Mouse (Mus musculus) liver, adult 2 months (tissue): ENCODE data around the gene Uqcr11. TPM values are rescaled to one million over a fixed set of nuclear protein-coding genes. Genes with fewer than 3 reads are reported as not detected.

Source experiments
- DNase-seq: peaks from one replicate; pipeline ENCODE4 v3.0.0-alpha.2; 2011; ENCODE audit warnings: low read depth, low spot score; ENCODE audit errors: extremely low read depth
- H3K27ac ChIP-seq: fragments of 200-500 bp; replicated peaks from 2 replicates; pipeline ENCODE4 v1.5.1; 2012; ENCODE audit warnings: low read depth, mild to moderate bottlenecking, control low read depth, inconsistent platforms, low read length; ENCODE audit not compliant: insufficient read depth
- H3K27me3 ChIP-seq: fragments of 200-500 bp; 2 replicates; pipeline ENCODE4 v1.6.1; 2012; ENCODE audit warnings: mild to moderate bottlenecking, moderate library complexity, low read length, inconsistent platforms; ENCODE audit not compliant: control insufficient read depth, insufficient read depth
- H3K36me3 ChIP-seq: fragments of 200-500 bp; 2 replicates; pipeline ENCODE4 v1.6.1; 2012; ENCODE audit warnings: low read length, inconsistent platforms; ENCODE audit not compliant: control insufficient read depth, insufficient read depth
- H3K4me1 ChIP-seq: fragments of 200-500 bp; 2 replicates; pipeline ENCODE4 v1.6.1; 2011; ENCODE audit warnings: low read length; ENCODE audit not compliant: control insufficient read depth, insufficient read depth
- H3K4me3 ChIP-seq: fragments of 200-500 bp; 2 replicates; pipeline ENCODE4 v1.5.1; 2011; ENCODE audit warnings: low read depth, mild to moderate bottlenecking, control low read depth, low read length, moderate library complexity; ENCODE audit not compliant: insufficient read depth
- H3K79me2 ChIP-seq: fragments of 200-500 bp; 2 replicates; pipeline ENCODE4 v1.6.1; 2012; ENCODE audit warnings: inconsistent platforms, mild to moderate bottlenecking, low read length, moderate library complexity; ENCODE audit not compliant: control insufficient read depth, insufficient read depth
- H3K9ac ChIP-seq: fragments of 200-500 bp; 2 replicates; pipeline ENCODE4 v1.6.1; 2012; ENCODE audit warnings: low read depth, mild to moderate bottlenecking, control low read depth, inconsistent platforms, low read length
- CTCF ChIP-seq: fragments of 200-500 bp; IDR thresholded peaks from 2 replicates; pipeline ENCODE4 v1.5.1; 2011; ENCODE audit warnings: low read depth, low read length, control low read depth
- POLR2A ChIP-seq: fragments of 200-500 bp; IDR thresholded peaks from 2 replicates; pipeline ENCODE4 v1.6.1; 2011; ENCODE audit warnings: low read length, control low read depth; ENCODE audit not compliant: insufficient read depth; ENCODE audit errors: extremely low read depth
- WGBS: fragments of 180-500 bp; shearing (Covaris S2); methylation state at CpG from one replicate; pipeline ENCODE4 v1.1.7; 2018; 5-methylcytosine and 5-hydroxymethylcytosine counted together
- polyA plus RNA-seq: library from polyadenylated mRNA; depleted of rRNA; stranded (reverse); fragments of >200 nt; gene quantifications from 2 replicates; pipeline ENCODE4 v1.2.3, GENCODE M21; 2012
- total RNA-seq: library from RNA; depleted of rRNA; stranded (reverse); fragments of >200 nt; gene quantifications from 2 replicates; pipeline ENCODE4 v1.2.3, GENCODE M21; 2014

Gene Uqcr11
- total and polyA plus RNA-seq, 2 experiments, result 1,362 to 2,210 TPM

GRCm38 (mm10) chr10:80396822-80397523 is 9.7 kb downstream of the Uqcr11 start:
- H3K4me1 ChIP-seq, result peaks cover 11% of the 10 kb centered on the region
- H3K9ac ChIP-seq, result no peak overlapping the region
- 93% methylated on average over 11 of the region's 11 CpGs for WGBS

GRCm38 (mm10) chr10:80395025-80395627 is 11.5 kb downstream of the Uqcr11 start:
- Histone ChIP-seq H3K79me2 (peaks cover 8% of the 10 kb centered on the region), H3K27me3 (no peaks in the 10 kb centered on the region), H3K4me1 (peaks cover 8% of the 10 kb centered on the region), H3K27ac (no peak overlapping the region), H3K4me3 (no peak overlapping the region), H3K36me3 (peaks cover 4% of the 10 kb centered on the region; the same call in 1 of the 2 replicates), H3K9ac (no peak overlapping the region)
- 97% methylated on average over 35 of the region's 35 CpGs for WGBS
- TF ChIP-seq CTCF (no peak), POLR2A (no peak)
- DNase-seq, result no peak

More at GRCm38 (mm10) chr10:80396822-80397523, 9.7 kb downstream of the Uqcr11 start:
- peaks cover 8% of the 10 kb centered on the region for H3K79me2 ChIP-seq
- H3K27ac ChIP-seq, result no peak overlapping the region
- no peak for DNase-seq
- H3K36me3 ChIP-seq, result peaks cover 4% of the 10 kb centered on the region; the same call in 1 of the 2 replicates
- no peaks in the 10 kb centered on the region for H3K27me3 ChIP-seq
- no peak overlapping the region for H3K4me3 ChIP-seq
- TF ChIP-seq CTCF (no peak), POLR2A (no peak)

GRCm38 (mm10) chr10:80392687-80393086 is 13.9 kb downstream of the Uqcr11 start:
- Histone ChIP-seq H3K79me2 (peaks cover 5% of the 10 kb centered on the region), H3K4me1 (peaks cover 9% of the 10 kb centered on the region), H3K9ac (no peak overlapping the region), H3K4me3 (no peak overlapping the region), H3K27me3 (no peaks in the 10 kb centered on the region), H3K36me3 (peaks cover 4% of the 10 kb centered on the region; the same call in 1 of the 2 replicates), H3K27ac (no peak overlapping the region)
- DNase-seq, result peak; percentile 71
- 58% methylated on average over 5 of the region's 5 CpGs for WGBS
- TF ChIP-seq CTCF, result no peak
- no peak for TF ChIP-seq POLR2A

- no peak for DNase-seq
- TF ChIP-seq CTCF, result no peak
- TF ChIP-seq POLR2A, result no peak
- Histone ChIP-seq H3K79me2 (peaks cover 7% of the 10 kb centered on the region), H3K4me1 (peaks cover 12% of the 10 kb centered on the region; the same call in 1 of the 2 replicates), H3K27me3 (no peaks in the 10 kb centered on the region), H3K4me3 (no peak overlapping the region), H3K9ac (no peak overlapping the region), H3K36me3 (peaks cover 4% of the 10 kb centered on the region; the same call in 1 of the 2 replicates), H3K27ac (no peak overlapping the region)
- 66% methylated on average over 9 of the region's 9 CpGs for WGBS
Measured at GRCm38 (mm10) chr10:80390697-80391096, 15.9 kb downstream of the Uqcr11 start.

- Histone ChIP-seq H3K9ac (no peak overlapping the region), H3K4me3 (no peak overlapping the region), H3K4me1 (peaks cover 12% of the 10 kb centered on the region; the same call in 1 of the 2 replicates), H3K36me3 (peaks cover 4% of the 10 kb centered on the region; the same call in 1 of the 2 replicates), H3K27me3 (no peaks in the 10 kb centered on the region), H3K79me2 (peaks cover 7% of the 10 kb centered on the region), H3K27ac (no peak overlapping the region)
- TF ChIP-seq CTCF, result no peak
- no peak for TF ChIP-seq POLR2A
- DNase-seq, result no peak
- WGBS, result 70% methylated on average over 4 of the region's 4 CpGs
Measured at GRCm38 (mm10) chr10:80389185-80389708, 17.4 kb downstream of the Uqcr11 start.

GRCm38 (mm10) chr10:80388731-80389130 is 17.9 kb downstream of the Uqcr11 start:
- Histone ChIP-seq H3K27me3 (no peaks in the 10 kb centered on the region), H3K4me3 (no peak overlapping the region), H3K36me3 (peaks cover 1% of the 10 kb centered on the region; the same call in 1 of the 2 replicates), H3K79me2 (peaks cover 7% of the 10 kb centered on the region), H3K9ac (no peak overlapping the region), H3K27ac (no peak overlapping the region), H3K4me1 (peaks cover 12% of the 10 kb centered on the region; the same call in 1 of the 2 replicates)
- TF ChIP-seq POLR2A (no peak), CTCF (no peak)
- 47% methylated on average over 2 of the region's 2 CpGs for WGBS
- no peak for DNase-seq
